9 mouse cellular contexts compared by ENCODE assay signal in genomic region chr10:75059396-75059795, GRCm38 (mm10). TPM values are rescaled to one million over a fixed set of nuclear protein-coding genes. Genes with fewer than 3 reads are reported as not detected.
DNase-seq lines count a peak whose midpoint lies in the region; ATAC-seq lines count a peak whose summit lies in the region.
"Had no signal": no experiment of that assay in that cellular context is flagged by ENCODE, and none has a peak within 500 bp of the region (broad histone marks: within the 10 kb centered on the region; RNA-seq: fewer than 3 reads in every experiment).

No protein-coding gene starts in this region.

- H3K27me3 ChIP-seq in megakaryocyte, embryonic 14.5 days (replicated peaks), result no peaks in the 10 kb centered on the region

- no peaks in the 10 kb centered on the region for H3K9me3 ChIP-seq in megakaryocyte, embryonic 14.5 days

- ATAC-seq in erythroblast, adult 5-6 weeks (replicated peaks; ENCODE audit: low FRiP score, poor library complexity, severe bottlenecking), result no peak

- peak overlapping the region; percentile 92 for H3K4me3 ChIP-seq in megakaryocyte, embryonic 14.5 days (replicated peaks)

- intact Hi-C loops in left cerebral cortex, postnatal 10 days (cut with DNase I), result loop anchor here (1.0 kb wide), 1 partner anchor 92 kb away; no protein-coding TSS in a partner anchor

- DNase-seq in ZHBTc4 (ENCODE audit: low read depth, low spot score), result peak; percentile 86
- DNase-seq in cerebellum, postnatal 36 days, result peak; percentile 75 to 76
- peak; percentile 64 for DNase-seq in gastrocnemius, postnatal 10 days
- DNase-seq in induced T-regulatory cell, adult 2 months (ENCODE audit: low read depth), result peak; percentile 89
- DNase-seq in left cerebral cortex, postnatal 10 days (ENCODE audit: extremely low spot score in 1 of 2, low spot score in 2 of 2), result peak; percentile 72 to 75
- peak; percentile 69 for DNase-seq in right cerebral cortex, postnatal 25 days

- peaks cover 20% of the 10 kb centered on the region for H3K36me3 ChIP-seq in megakaryocyte, embryonic 14.5 days (replicated peaks; ENCODE audit: low read length)

- peaks cover 90% of the 10 kb centered on the region for H3K4me1 ChIP-seq in megakaryocyte, embryonic 14.5 days

RNA-seq across cellular contexts. Expression of gene Bcr, which starts 1.0 kb away (rescaled TPM):
- total RNA-seq in gastrocnemius, postnatal 10 days (2021), result 1 to 10 TPM; 4.2 to 6.4 TPM
- 10 to 100 TPM; 73.1 to 76.3 TPM for total RNA-seq in left cerebral cortex, postnatal 10 days (2021)
- 20.8 and 30.9 TPM in 2 replicates for polyA plus RNA-seq in megakaryocyte, embryonic 14.5 days (2012; ENCODE audit: insufficient read depth, low replicate concordance)
- total RNA-seq in erythroblast, adult 5-6 weeks (2015; ENCODE audit: low replicate concordance), result 2.7 and 3.7 TPM in 2 replicates
- total RNA-seq in erythroblast, adult 5-6 weeks (2017; ENCODE audit: low replicate concordance), result 2.3 and 4.9 TPM in 2 replicates

RNA-seq across cellular contexts. Expression of gene Rab36, which starts 22.5 kb away (rescaled TPM):
- total RNA-seq in gastrocnemius, postnatal 10 days (2021), result 1 to 10 TPM; 1.3 to 2.2 TPM
- total RNA-seq in left cerebral cortex, postnatal 10 days (2021), result 10 to 100 TPM; 39.1 to 41.8 TPM
- polyA plus RNA-seq in megakaryocyte, embryonic 14.5 days (2012; ENCODE audit: insufficient read depth, low replicate concordance), result 0.85 and 5.4 TPM in 2 replicates
- 1.3 TPM in 1 of 2 replicates, not detected in the other for total RNA-seq in erythroblast, adult 5-6 weeks (2015; ENCODE audit: low replicate concordance)
- 1.4 TPM in 1 of 2 replicates, not detected in the other for total RNA-seq in erythroblast, adult 5-6 weeks (2017; ENCODE audit: low replicate concordance)

RNA-seq across cellular contexts. Expression of gene Rsph14, which starts 27.0 kb away (rescaled TPM):
- not detected for total RNA-seq in gastrocnemius, postnatal 10 days (2021)
- total RNA-seq in left cerebral cortex, postnatal 10 days (2021), result under 1 TPM; 0.53 to 0.64 TPM
- not detected in 2 replicates for polyA plus RNA-seq in megakaryocyte, embryonic 14.5 days (2012; ENCODE audit: insufficient read depth, low replicate concordance)
- total RNA-seq in erythroblast, adult 5-6 weeks (2015; ENCODE audit: low replicate concordance), result not detected in 2 replicates
- total RNA-seq in erythroblast, adult 5-6 weeks (2017; ENCODE audit: low replicate concordance), result not detected in 2 replicates
- polyA plus RNA-seq: macrophage had no signal

Comparison
In these comparisons a context has a peak if more than half of its experiments do, and no peak if none do; other contexts are left out.
1. RNA of gene Bcr, which starts 1.0 kb away (total RNA-seq): 73.1 to 76.3 TPM in left cerebral cortex, postnatal 10 days; 4.2 to 6.4 TPM in gastrocnemius, postnatal 10 days and 2.3 to 4.9 TPM in erythroblast, adult 5-6 weeks; every median in the first group is over 10 times any median in the second.
2. RNA of gene Rab36, which starts 22.5 kb away (total RNA-seq): 39.1 to 41.8 TPM in left cerebral cortex, postnatal 10 days; 1.3 to 2.2 TPM in gastrocnemius, postnatal 10 days and 1.3 to 1.4 TPM in erythroblast, adult 5-6 weeks; every median in the first group is over 10 times any median in the second.
3. Peak in every context shown above with its lines, with median percentiles within 50 percentile points of each other: DNase-seq.